Mouse (Mus musculus) megakaryocyte-erythroid progenitor cell, adult 5-6 weeks (primary cell): ENCODE measurements at regions not wholly inside any gene's neighbourhood (a gene's known extent, or its start where the extent isn't known, plus 50 kb on each side); places are given as distances from the start of the nearest gene placed in this dataset.

Source experiments
- ATAC-seq: replicated peaks from 2 replicates; pipeline ENCODE4 v1.8.0; 2016; ENCODE audit warnings: mild to moderate bottlenecking, inconsistent platforms; ENCODE audit not compliant: severe bottlenecking, poor library complexity, low FRiP score, low TSS enrichment

DNA sequence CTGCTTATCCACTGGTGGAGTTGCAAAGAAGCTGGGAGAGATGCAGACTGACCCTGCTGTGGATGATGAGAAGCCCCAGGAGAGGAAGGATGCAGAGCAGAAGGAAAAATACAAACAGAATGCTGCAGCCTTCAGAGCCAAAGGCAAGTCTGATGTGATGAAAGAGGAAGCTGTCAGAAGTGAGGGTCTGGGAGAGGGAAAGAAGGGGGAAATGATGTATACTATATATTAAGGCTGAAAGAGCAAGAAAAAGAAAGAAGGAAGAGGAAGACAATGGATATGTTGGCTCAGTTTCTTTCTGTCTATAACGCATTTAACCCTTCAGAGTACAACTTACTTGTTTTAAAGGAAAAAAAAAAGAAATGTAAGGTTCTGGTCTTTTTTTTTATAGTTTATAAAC is 225.4 kb downstream of the Gm5447 start:
- no peak for ATAC-seq

GRCm38 (mm10) chr13:31204068-31204467 is 230.1 kb downstream of the Gm5447 start:
- ATAC-seq: no peak

DNA sequence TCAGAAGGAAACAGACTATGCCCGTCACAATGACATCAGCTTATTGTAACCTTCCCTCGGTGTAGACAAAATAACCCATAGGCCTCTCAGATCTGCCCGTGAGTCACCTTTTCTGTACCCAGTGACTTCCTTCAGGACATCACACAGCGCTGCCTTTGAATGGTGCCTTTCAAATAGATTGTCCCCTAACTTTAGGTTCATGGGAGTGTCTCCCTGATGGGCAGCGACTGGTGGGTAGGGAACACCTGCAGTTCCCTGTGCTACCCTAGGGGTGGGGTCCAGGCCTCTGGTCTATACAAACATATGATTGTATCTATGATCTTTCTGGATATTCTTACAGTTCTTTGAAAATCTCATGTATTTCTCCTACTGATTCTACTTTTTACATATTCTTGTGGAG is 232.4 kb downstream of the Gm5447 start:
- ATAC-seq: no peak

- no peak for ATAC-seq
These were observed 233.7 kb downstream of the Gm5447 start for GRCm38 (mm10) chr13:31207709-31208108.

- no peak for ATAC-seq
These were observed 249.0 kb downstream of the Gm5447 start for GRCm38 (mm10) chr13:31223016-31223415.

GRCm38 (mm10) chr13:31240546-31240945 is 266.5 kb downstream of the Gm5447 start:
- no peak for ATAC-seq

GRCm38 (mm10) chr13:31248996-31249395 is 275.0 kb downstream of the Gm5447 start:
- no peak for ATAC-seq

DNA sequence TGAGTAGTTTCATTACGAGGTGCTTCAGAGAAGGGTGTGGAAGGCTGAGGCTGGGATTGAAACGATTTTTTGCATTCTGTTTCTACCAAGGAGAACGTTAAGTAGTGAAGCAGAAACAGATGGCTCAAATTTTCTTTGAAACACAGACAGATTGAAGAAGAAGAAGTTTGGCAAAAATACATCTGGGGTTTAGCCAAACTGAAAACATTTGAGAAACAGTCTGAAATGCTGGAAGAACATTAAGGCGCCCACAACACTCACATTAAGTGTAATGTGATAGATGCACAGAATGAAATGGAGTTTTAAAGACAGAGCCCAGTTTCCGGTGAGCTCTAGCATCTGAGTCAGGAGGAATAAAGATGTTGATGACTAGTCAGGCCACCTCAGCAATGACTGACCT is 275.5 kb downstream of the Gm5447 start:
- ATAC-seq: no peak

- ATAC-seq: no peak
These were observed 280.0 kb downstream of the Gm5447 start for GRCm38 (mm10) chr13:31254016-31254415.

DNA sequence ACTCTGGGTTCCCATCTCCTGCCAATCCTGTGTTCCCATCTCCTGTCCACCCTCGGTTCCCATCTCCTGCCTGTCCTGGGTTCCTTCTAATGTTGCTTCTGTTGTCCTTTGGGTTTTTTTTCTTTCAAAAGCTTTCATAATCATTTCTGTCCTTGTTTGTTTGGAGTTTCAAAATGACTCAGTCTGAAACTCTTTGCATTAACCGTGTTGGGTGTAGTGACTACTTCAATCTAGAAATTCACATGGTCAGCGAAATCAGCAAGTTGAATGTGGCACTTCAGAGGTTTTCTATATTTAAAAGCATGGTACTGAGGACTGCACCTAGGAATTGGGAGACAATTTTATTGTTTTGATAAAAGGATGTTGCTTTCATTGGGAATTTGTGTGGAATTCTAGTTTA is 280.7 kb downstream of the Gm5447 start:
- no peak for ATAC-seq

GRCm38 (mm10) chr13:31255506-31255905 is 281.5 kb downstream of the Gm5447 start:
- no peak for ATAC-seq

DNA sequence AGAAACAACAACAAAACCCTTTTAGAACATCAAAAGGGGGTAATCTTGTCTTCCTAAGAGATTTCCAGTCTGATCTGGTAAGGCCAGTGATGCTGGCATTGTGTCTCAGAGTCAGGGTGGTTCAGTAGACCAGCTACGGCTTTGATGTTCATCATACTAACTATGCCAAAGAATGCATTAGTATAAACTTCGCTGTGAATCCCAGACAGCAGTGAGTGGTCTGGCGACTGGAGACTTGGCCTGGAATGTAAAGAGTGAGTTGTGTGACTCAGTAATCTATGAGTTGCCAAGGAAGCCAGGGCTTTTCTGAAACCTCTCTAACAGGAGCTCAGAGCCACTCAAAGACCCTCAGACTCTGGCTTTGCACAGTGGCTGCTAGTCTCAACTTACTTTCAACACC is 288.1 kb upstream of the Foxq1 start:
- ATAC-seq: no peak

- ATAC-seq: no peak
These were observed 279.8 kb upstream of the Foxq1 start for GRCm38 (mm10) chr13:31276005-31276644.

- ATAC-seq: no peak
These were observed 265.3 kb upstream of the Foxq1 start for GRCm38 (mm10) chr13:31290630-31291029.

DNA sequence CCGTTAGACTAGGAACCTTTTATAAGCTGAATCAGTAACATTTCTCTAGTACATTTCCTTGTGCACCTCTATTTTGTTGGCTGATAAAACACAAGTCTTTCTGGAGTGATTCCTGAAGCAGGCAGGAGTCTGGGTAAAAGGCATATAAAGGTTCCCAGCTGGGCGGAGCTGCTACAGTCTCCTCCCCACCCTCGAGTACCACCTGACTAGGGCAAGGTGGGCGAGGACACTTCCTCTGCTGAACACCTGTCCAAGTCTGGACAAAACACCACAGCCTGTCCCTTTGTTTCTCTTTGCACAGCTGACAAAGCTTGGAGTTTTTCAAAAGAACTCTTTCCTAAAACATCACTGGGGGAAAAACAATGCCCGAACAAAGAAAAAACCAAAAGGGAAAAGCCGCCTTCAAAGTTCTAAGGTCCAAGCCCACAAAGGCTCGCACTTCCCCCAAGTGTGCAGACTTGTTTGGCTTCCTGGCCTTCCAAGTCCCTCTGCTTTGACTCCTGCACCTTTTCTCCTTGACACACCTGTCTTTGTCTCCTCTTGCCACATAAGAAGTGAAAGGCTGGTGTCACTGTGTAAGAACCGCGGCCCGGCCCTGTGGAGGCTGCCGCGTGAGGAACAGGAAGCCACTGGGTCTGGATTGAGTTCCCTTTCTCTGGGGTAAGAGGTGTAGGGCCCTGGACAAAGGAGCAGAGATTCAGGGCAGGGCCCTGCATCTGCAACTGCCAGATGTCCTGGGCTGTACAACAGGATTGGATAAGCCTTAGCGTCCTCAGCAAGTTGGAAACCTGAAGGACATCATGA is 263.1 kb upstream of the Foxq1 start:
- no peak for ATAC-seq

DNA sequence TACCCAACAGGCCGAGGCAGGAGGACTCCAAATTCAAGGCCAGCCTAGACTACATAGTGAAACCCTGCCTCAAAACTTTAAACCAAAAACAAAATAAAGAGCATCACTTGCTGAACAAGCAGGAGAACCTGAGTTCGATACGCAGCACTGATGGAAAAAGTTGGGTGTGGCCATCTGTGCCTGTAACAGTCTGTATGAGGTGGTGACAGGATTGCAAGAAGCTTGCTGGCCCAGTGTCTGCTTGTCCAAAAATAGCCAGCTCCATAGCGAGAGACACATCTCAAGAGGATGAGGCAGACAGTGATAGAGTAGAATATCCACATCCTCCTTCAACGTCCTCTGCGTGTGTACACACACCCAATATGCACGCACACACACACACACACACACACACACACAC is 261.9 kb upstream of the Foxq1 start:
- ATAC-seq: no peak

DNA sequence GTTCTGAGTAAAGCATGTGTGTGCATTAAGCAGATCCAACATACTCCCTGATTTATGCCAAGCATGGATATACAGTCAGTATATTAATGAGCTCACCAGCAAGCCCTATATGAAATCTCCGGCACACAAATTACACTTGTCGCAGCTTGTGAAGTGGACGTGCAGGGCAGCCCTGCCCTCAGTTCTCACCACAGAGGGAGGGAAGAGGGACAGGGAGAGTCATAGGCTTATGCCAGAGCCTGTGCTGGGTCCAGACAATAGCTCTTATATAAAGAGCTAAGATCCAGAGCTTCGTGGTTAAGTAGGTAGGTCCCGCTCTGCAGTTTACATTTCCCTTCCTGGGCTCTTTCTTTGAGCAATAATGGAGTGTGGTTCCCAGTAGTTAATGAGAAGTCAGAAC is 252.7 kb upstream of the Foxq1 start:
- ATAC-seq: no peak

DNA sequence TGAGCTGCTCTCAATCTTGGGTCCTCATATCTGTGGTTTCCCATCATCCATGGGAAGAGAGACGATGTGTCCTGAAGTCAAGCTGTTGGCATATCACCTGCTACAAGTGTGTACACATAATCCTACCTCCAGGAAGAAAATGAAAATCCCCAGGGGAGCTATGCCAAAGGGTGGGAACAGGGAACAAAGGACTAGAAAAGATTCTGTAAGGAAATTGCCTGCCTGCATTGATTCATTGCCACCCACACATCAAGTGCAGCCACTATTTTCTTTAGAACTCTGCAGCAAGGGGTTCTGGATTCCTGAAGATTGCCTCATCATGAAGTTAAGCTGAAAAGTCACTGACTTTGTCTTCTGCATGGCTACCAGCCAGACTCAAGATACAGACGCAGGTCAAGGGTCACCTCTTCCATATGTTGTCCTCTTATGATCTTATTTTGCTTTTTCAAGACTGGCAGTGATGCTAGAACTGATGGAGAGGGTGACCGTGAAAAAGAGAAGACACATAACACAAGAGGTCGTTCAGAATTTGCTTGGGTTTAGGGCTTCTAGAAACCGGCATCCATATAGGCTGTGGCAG is 251.6 kb upstream of the Foxq1 start:
- no peak for ATAC-seq

GRCm38 (mm10) chr13:31309083-31309621 is 246.8 kb upstream of the Foxq1 start:
- no peak for ATAC-seq

- ATAC-seq: no peak
These were observed 243.2 kb upstream of the Foxq1 start for GRCm38 (mm10) chr13:31312772-31313171.

GRCm38 (mm10) chr13:31313821-31314220 is 242.1 kb upstream of the Foxq1 start:
- no peak for ATAC-seq
